Mouse (Mus musculus) frontal cortex, postnatal 25 days (tissue): Measurements from ENCODE around the gene Cep164.
A peak's percentile ranks its signal among the peaks of the same experiment; 100 is the strongest.
"Not testable (repeated sequence)": the region's sequence is repeated elsewhere in the genome, so short reads cannot be mapped to it uniquely, and the experiment has no call there.

ENCODE experiments used
- DNase-seq, 2 experiments: peaks; one replicate each; pipeline ENCODE4 v3.0.0; 2022; ENCODE audit warnings: low spot score in 2 of 2

Cep164 gene

GRCm38 (mm10) chr9:45828291-45828963 lies at the start of gene Cep164:
Gene Cep164 (minus strand): TSS chr9:45828691.
- DNase-seq = peak; percentile 72 to 74

GRCm38 (mm10) chr9:45877928-45878327 lies 49.4 kb upstream of the Cep164 start:
- DNase-seq = no peak

DNA sequence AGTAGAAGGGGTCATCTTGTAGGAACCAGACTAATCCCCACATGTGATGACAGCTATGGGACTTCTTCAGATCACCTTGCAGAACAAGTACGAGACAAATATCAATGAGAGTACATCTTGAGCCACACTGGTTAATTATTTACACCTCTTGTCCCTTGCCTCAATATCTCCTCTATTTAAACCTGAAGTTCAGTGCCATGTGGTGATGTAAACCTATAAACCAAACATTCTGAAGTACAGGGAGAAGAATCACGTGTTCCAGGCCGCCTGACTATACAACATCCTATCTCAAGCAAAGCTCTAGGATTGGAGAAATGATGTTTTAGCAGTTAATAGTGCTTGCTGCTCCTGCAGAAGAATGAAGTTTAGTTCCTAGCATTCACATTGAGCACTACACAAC lies 41.8 kb upstream of the Cep164 start:
- DNase-seq = no peak

DNA sequence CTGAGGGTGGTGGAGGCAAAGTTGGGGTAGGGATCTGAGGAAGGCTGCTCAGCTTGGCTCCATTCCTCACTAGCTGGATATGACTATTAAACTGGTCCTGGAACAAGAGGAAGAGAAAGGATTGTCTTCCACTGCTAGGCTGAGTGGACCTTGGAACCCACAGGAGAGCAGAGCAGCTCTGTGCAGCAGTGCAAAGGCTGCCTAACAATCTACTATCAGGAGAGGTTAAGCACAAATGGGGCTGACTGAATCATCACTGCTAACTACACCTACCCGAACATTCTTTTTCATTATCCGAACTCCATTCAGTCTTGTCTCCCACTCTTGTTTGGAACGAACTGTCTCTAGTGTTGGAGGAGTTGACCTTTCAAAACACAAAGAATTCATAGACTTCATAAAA lies 40.7 kb upstream of the Cep164 start:
- no peak for DNase-seq

DNA sequence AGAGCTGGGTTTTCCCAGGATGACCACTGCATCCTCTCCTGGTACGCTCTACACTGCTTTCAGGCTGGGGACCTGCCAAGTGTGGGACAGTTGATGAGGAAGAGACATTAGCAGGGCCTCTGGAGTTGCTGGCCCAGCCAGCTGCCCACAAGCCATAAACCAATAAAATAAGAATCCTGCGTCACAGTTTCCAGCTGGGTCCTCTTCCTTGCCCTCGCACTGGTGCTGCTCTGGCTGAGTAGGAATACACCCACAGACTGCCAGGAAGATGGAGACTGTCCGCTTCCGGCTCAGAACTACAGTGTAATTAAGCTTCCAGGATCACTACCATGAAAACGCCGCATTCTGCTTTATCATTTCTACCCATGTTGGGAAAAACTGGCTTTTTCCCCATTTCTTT lies 33.3 kb upstream of the Cep164 start:
- no peak for DNase-seq

- no peak for DNase-seq
Observed at GRCm38 (mm10) chr9:45859364-45859763, 30.9 kb upstream of the Cep164 start.

- no peak for DNase-seq
Observed at GRCm38 (mm10) chr9:45854136-45854535, 25.6 kb upstream of the Cep164 start.

DNA sequence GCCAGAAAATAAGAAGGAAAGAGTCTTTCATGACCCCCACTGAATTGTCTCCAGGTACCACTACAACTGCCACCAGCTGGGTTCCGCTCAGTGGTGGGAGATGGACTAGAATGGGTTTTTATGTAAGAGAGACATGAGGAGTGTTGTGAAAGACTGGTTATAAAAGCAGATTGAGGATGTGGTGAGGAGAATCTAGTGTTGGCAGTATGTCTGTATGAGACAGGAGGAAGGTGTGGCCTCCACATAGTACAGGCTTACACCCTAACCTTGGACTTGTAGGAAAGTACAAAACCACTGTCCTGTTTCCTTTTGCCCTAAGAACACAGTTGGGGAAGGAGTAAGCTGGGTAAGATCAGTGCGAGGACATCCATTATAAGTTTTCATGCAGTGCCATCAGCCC lies 25.2 kb upstream of the Cep164 start:
- no peak for DNase-seq

DNA sequence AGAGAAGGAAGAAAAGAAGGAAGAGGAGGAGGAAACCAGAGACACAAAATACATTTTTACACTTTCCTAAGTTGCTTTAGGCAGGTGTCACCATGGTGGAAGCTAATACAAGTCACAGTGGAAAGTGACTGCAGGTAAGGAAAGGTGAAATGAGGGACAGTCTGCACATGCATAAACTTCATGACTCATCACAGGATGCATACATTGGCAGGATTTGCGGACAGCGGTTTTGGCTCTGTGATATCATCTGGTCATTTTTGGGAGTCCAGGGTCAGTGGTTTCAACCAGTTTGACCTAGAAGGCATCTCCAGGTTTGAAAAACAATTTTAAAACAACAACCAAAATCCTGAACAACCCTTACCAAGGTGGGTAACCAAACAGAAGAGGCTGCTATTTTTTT lies 23.3 kb upstream of the Cep164 start:
- DNase-seq = no peak

- DNase-seq = no peak
Observed at GRCm38 (mm10) chr9:45851330-45851729, 22.8 kb upstream of the Cep164 start.

GRCm38 (mm10) chr9:45850528-45851155 lies 22.2 kb upstream of the Cep164 start:
- DNase-seq = no peak

DNA sequence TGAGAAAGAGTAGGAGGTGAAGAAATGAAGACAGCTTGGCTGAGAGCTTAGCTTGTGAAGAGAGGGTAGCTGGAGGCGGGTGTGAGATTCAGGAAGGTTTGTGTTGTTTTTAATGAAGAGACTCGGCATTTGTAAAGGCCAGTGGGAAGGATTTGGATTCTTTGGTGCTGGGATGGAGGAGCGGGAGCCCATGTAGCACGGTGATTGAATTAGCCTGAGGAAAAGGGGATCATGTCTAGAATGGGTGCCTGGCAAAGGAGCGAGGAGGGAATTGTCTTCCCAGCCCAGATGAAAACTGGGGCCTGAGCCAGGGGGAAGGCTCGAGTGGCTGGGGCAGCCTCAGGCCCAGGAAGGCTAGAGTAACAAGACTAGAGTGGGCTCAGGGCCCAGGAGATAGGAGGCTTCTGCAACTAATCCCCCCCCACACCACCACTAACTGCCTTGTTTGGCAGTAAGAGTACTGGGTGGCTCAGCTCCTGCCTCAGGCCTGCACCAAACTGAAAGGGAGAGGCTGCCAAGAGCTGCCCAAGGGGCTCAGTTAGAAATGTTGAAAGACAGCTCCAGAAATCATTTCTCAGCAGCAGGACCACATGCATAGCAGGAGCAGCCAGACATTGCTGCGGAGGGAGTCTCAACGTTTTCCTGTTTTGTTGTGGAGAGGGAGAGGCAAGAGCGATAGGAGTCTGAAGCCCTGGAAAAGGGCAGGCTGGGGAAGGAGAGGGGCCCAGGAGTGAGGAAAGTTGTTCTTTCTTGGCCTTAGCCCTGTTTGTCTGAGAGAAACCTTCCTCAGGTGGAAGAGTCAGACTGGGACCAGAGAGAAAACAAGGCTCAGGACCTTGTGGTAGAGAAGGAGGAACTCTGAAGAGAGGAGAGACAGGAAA lies 21.3 kb upstream of the Cep164 start:
- DNase-seq = peak in 1 of 2 experiments; percentile 46

DNA sequence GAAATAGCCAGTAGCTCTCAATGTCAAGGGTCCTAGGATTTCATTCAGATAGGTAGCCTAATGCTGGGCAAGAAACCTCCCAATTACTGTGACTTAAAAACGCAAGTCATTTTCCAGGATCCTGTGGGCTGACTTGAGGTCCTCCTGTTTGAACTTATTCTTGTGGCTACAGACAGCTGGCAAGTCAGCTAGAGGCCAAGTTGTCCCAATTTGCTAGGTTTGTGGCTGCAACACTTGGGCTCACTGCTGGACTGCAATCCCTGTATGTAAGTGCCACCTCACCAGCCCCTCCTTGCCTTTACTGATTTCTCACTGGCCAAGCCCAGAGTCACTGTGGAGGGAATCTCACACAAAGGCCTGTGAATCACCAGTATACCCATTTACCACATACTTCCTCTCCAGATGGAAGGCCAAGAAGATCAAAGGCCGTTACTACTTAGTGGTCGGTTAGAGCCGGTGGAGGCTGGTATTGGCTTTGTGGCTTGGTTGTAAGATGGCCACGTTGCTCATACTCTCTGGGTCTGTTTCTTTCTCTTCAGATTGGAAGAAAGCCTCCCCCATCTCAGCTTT lies 18.5 kb upstream of the Cep164 start:
- DNase-seq = no peak

DNA sequence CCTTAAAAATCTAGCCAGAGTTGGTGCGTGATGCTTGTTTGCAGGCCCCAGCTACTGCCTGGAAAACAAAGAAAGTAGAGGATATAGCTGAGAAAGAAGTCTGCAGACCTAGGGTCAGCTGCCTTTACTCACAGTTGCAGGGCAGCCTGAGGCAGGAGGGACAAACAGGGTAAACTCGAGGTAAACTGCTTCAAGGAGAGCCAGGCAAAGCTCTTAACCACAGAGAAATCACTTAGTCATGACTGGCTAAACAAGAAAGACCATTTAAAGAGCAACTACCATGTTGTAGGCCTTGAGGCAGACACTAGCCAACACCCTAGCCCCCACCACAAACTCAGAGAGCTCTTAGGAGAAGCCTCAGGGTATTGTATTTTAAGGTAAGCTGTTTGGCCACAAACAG lies 17.7 kb upstream of the Cep164 start:
- DNase-seq = not testable (repeated sequence)

DNA sequence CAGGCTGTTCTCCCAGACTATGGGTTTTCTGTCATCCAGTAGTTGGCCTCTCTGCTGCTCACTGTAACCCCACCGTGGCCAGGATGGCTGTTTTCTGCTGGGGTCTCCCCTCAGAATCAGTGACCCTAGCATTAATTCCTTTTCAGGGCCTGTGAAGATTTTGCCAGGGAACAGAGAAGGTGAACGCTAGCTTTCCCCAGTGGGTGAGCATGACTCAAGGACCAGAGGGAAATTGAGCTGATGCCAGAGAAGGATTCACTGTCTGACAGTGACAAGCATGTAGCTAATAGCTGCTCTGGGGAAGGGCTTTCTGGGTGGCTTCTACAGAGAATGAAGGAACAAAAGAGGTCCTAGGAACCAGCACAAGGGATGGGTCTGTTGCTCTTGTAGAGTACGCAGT lies 17.1 kb upstream of the Cep164 start:
- no peak for DNase-seq

- DNase-seq = no peak
Observed at GRCm38 (mm10) chr9:45843780-45844179, 15.3 kb upstream of the Cep164 start.

GRCm38 (mm10) chr9:45843007-45843406 lies 14.5 kb upstream of the Cep164 start:
- DNase-seq = no peak

DNA sequence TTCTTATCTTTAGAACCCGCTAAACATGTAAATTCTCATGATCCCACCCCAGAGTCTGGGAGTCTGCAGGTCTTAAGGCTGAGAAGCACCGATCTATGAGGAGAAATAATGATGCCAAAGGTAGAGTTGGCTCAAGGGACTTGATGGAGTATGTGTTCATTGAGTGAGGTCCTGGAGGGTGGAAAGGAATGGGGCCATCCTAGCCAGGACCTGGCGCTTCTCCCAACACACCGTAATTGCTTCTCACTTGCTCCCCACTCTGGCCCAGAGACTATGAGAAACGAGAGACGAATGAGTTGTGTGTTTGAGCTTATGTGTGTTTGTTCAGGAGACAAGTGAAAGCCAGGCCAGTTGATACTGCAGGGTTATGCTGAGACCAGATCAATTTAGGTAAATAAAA lies 13.0 kb upstream of the Cep164 start:
- DNase-seq = no peak

DNA sequence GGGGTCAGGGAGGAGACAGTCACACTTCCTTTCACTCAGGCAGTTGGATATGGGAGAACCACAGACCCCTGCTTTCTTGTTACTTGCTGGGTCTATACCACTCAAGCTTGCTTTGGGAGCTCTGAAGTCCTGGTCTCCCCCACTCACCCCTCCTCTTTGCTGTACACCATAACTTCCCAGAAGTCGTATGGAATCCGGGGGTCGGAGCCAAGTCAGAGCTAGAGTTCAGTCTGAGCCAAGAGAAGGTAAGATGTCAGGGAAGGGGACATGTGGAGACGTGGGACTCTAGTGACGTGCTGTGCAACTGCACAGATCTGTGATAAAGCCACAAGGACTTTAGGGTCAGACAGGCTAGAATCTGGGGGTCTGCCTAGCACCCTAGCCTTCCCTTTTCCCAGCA lies 11.8 kb upstream of the Cep164 start:
- DNase-seq = no peak

DNA sequence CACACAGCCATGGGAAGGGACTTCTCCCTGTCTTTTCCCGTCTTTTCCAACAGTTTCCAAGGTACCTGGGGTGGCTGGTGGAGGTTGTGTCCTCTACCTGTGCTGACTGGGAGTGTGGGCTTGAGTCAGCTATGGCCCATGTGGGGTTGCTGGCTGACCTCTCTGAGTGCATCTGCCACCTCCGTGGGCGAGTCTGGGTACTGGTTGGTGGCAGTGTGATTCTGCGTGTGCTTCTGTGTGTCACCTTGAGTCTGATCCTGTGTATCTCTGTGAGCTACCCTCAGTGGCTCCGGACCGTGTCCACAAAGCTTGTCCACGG lies 11.4 kb upstream of the Cep164 start:
- DNase-seq = no peak

GRCm38 (mm10) chr9:45839139-45839981 lies 10.9 kb upstream of the Cep164 start:
- DNase-seq = no peak
